Mouse (Mus musculus) embryonic fibroblast, embryonic 13.5 days (primary cell): ENCODE results near the gene Tmigd1.

Experiments used
- CTCF ChIP-seq: IDR thresholded peaks from 2 replicates; pipeline ENCODE4 v1.5.1; 2011; ENCODE audit warnings: mild to moderate bottlenecking, control low read depth, low read length, moderate library complexity, borderline replicate concordance; ENCODE audit not compliant: insufficient read depth
- POLR2A ChIP-seq: IDR thresholded peaks from 2 replicates; pipeline ENCODE4 v1.6.1; 2011; ENCODE audit warnings: low read depth, mild to moderate bottlenecking, control low read depth, low read length, moderate library complexity

DNA sequence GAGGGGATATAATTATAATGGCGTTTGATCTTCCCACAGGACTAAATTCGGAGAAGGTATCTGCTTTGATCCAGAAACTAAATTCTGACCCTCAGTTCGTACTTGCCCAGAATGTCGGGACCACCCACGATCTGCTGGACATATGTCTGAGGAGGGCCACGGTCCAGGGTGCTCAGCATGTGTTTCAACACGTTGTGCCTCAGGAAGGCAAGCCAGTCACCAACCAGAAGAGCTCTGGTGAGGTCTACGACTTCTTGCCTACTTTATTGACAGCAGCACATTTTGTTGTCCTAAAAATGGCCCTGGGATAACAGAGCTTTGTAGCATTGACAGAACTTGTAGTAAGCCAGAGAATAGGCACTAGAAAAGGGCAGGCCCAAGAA lies 44.2 kb downstream of the Tmigd1 start:
- TF ChIP-seq POLR2A (no peak), CTCF (no peak)
